ENCODE assay signal across 16 mouse cellular contexts in genomic region chr17:82377176-82377592, GRCm38 (mm10).
DNase-seq lines count a peak whose midpoint lies in the region; ATAC-seq and TF ChIP-seq lines count a peak whose summit lies in the region.
"Had no signal": no experiment of that assay in that cellular context is flagged by ENCODE, and none has a peak within 500 bp of the region (broad histone marks: within the 10 kb centered on the region; RNA-seq: fewer than 3 reads in every experiment).

No protein-coding gene starts in this region.

- no peaks in the 10 kb centered on the region for H3K4me1 ChIP-seq in lung, embryonic 14.5 days (ENCODE audit: insufficient read depth)
- H3K4me1 ChIP-seq in liver, postnatal 0 days (ENCODE audit: insufficient read depth): no peaks in the 10 kb centered on the region
- H3K4me1 ChIP-seq: intestine, embryonic 15.5 days; midbrain, embryonic 12.5 days; neural tube, embryonic 12.5 days had no signal

- no peaks in the 10 kb centered on the region for H3K36me3 ChIP-seq in lung, embryonic 14.5 days (ENCODE audit: insufficient read depth)
- no peaks in the 10 kb centered on the region for H3K36me3 ChIP-seq in liver, postnatal 0 days (replicated peaks; ENCODE audit: insufficient read depth, low read length)
- H3K36me3 ChIP-seq: intestine, embryonic 15.5 days; midbrain, embryonic 12.5 days; neural tube, embryonic 12.5 days had no signal

- 63% methylated on average over 1 of the region's 1 CpGs for WGBS in lung, embryonic 14.5 days
- WGBS in liver, postnatal 0 days (ENCODE audit: insufficient replicate concordance): 70% methylated on average over 1 of the region's 1 CpGs

- no peak overlapping the region for H3K9ac ChIP-seq in lung, embryonic 14.5 days
- H3K9ac ChIP-seq in liver, postnatal 0 days (replicated peaks): no peak overlapping the region
- H3K9ac ChIP-seq: intestine, embryonic 15.5 days; midbrain, embryonic 12.5 days; neural tube, embryonic 12.5 days had no signal

- TF ChIP-seq EP300 in liver, postnatal 0 days (IDR thresholded peaks at IDR 0.05; ENCODE audit: low read depth): no peak

- peak; percentile 2 for DNase-seq in lung, embryonic 14.5 days
- no peak for DNase-seq in lung, postnatal 36 days
- peak; percentile 35 for DNase-seq in MN1 (ENCODE audit: low spot score)
- peak; percentile 6 for DNase-seq in c-Kit-positive CD71-positive TER-119-positive erythroid progenitor cells, embryonic 14.5 days (ENCODE audit: low spot score)
- no peak for DNase-seq in liver, postnatal 0 days
- DNase-seq in spleen, postnatal 4 days (ENCODE audit: low spot score in 2 of 2): no peak
- DNase-seq in frontal cortex, postnatal 25 days (ENCODE audit: low spot score in 2 of 2): no peak
- DNase-seq: cerebellum, adult 11 months; lung, adult 18-20 months; retina, postnatal 1 day; thymus, adult 2 months had no signal

- H3K4me2 ChIP-seq in lung, embryonic 14.5 days: no peak overlapping the region
- no peak overlapping the region for H3K4me2 ChIP-seq in liver, postnatal 0 days (ENCODE audit: low read depth, low read length)
- H3K4me2 ChIP-seq: intestine, embryonic 15.5 days; midbrain, embryonic 12.5 days; neural tube, embryonic 12.5 days had no signal

- no peaks in the 10 kb centered on the region for H3K9me3 ChIP-seq in lung, embryonic 14.5 days (ENCODE audit: low read depth, low read length)
- no peaks in the 10 kb centered on the region for H3K9me3 ChIP-seq in liver, postnatal 0 days (ENCODE audit: low read length)
- H3K9me3 ChIP-seq: intestine, embryonic 15.5 days; midbrain, embryonic 12.5 days; neural tube, embryonic 12.5 days had no signal

- no peak overlapping the region for H3K4me3 ChIP-seq in lung, embryonic 14.5 days (ENCODE audit: low read depth, low read length)
- no peak overlapping the region for H3K4me3 ChIP-seq in liver, postnatal 0 days (ENCODE audit: low read depth, low read length)
- H3K4me3 ChIP-seq: intestine, embryonic 15.5 days; midbrain, embryonic 12.5 days; neural tube, embryonic 12.5 days had no signal

- H3K27me3 ChIP-seq in lung, embryonic 14.5 days (ENCODE audit: insufficient read depth, low read length): no peaks in the 10 kb centered on the region
- H3K27me3 ChIP-seq in liver, postnatal 0 days (ENCODE audit: insufficient read depth, low read length): no peaks in the 10 kb centered on the region
- H3K27me3 ChIP-seq: intestine, embryonic 15.5 days; midbrain, embryonic 12.5 days; neural tube, embryonic 12.5 days had no signal

- no peak for TF ChIP-seq CTCF in lung, embryonic 14.5 days (IDR thresholded peaks at IDR 0.05; ENCODE audit: low read depth)
- no peak for TF ChIP-seq CTCF in liver, postnatal 0 days (IDR thresholded peaks at IDR 0.05; ENCODE audit: low read depth)

- ATAC-seq in lung, embryonic 14.5 days (ENCODE audit: insufficient read depth): no peak
- peak; percentile 79 for ATAC-seq in liver, postnatal 0 days
- ATAC-seq in granulocyte monocyte progenitor cell, adult 5-6 weeks (replicated peaks; ENCODE audit: poor library complexity, severe bottlenecking): no peak
- ATAC-seq: forebrain, embryonic 16.5 days; intestine, embryonic 15.5 days had no signal

- H3K27ac ChIP-seq in lung, embryonic 14.5 days (ENCODE audit: low read depth): no peak overlapping the region
- H3K27ac ChIP-seq in liver, postnatal 0 days (ENCODE audit: low read depth): no peak overlapping the region
- H3K27ac ChIP-seq: intestine, embryonic 15.5 days; midbrain, embryonic 12.5 days; neural tube, embryonic 12.5 days had no signal

Comparison
In these comparisons a context has a peak if more than half of its experiments do, and no peak if none do; other contexts are left out.
1. DNase-seq: peak in lung, embryonic 14.5 days (single experiment), MN1 (single experiment) and c-Kit-positive CD71-positive TER-119-positive erythroid progenitor cells, embryonic 14.5 days (single experiment); none in lung, postnatal 36 days (single experiment), liver, postnatal 0 days (single experiment), spleen, postnatal 4 days (0 of 2) and frontal cortex, postnatal 25 days (0 of 2).